Mouse (Mus musculus): ENCODE results near the gene Rtbdn.

DNA sequence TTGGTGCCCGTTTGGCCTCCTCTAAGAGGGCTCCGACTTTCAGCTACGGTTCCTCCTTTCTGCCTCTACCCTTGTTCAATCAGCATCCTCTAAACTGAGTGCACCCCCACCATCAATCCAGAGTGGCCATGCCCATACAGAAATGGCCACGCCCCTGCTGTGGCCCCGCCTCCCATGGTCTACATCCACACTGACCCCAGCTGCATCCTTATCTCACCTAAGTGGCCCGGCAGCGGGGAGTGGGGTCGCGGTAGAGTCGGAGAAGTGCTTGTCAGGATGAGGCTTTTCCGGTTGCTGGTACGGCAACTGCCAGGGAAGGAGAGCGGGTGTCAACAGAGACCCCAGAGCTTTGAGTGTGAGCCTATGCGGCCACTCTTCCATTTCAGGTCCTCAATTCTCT, 11.3 kb upstream of the Rtbdn start:
- TF ChIP-seq POLR2A (IDR thresholded peaks at IDR 0.05; ENCODE audit: insufficient read depth, low read length) (no peak), CTCF (IDR thresholded peaks at IDR 0.05; ENCODE audit: low read depth, low read length) (no peak)

All from ES-Bruce4 (cell line).